Mouse (Mus musculus): ENCODE results near the gene Cyba. TPM values are rescaled to one million over a fixed set of nuclear protein-coding genes. Genes with fewer than 3 reads are reported as not detected.
A peak's percentile ranks its signal among the peaks of the same experiment; 100 is the strongest.

Cyba gene
- polyA plus RNA-seq, 1 experiment from 2014 or later: 307 TPM

DNA sequence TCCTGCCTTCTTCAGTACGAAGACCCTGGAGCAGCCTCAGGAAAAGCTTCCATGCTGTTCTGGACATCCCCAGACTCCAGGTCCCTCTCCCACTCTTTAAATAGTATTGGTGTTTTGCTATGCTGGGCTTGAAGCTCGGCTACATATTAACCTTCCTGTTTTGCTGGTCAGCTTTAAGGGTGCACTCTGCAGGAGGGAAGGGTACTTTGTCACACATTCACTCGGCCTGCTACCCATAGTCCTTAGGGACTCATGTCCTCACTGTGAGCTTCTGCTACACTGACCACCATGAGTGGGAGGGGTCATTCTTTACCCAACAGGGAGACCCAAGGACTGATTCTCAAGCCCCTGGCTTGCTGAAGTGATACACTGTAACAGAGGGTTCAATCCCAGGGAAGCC is 2.1 kb downstream of the Cyba start:
- WGBS: 86% methylated on average over 3 of the region's 3 CpGs
- Histone ChIP-seq H3K4me2 (replicated peaks) (no peak overlapping the region), H3K27ac (no peak overlapping the region), H3K9ac (0 out of 2 replicates have a peak overlapping the region, but pooled peaks have one; percentile 1), H3K4me3 (replicated peaks) (no peak overlapping the region), H3K9me3 (no peaks in the 10 kb centered on the region), H3K36me3 (peaks cover 17% of the 10 kb centered on the region), H3K27me3 (replicated peaks) (no peaks in the 10 kb centered on the region), H3K4me1 (replicated peaks) (peaks cover 23% of the 10 kb centered on the region)
- ATAC-seq: no peak

DNA sequence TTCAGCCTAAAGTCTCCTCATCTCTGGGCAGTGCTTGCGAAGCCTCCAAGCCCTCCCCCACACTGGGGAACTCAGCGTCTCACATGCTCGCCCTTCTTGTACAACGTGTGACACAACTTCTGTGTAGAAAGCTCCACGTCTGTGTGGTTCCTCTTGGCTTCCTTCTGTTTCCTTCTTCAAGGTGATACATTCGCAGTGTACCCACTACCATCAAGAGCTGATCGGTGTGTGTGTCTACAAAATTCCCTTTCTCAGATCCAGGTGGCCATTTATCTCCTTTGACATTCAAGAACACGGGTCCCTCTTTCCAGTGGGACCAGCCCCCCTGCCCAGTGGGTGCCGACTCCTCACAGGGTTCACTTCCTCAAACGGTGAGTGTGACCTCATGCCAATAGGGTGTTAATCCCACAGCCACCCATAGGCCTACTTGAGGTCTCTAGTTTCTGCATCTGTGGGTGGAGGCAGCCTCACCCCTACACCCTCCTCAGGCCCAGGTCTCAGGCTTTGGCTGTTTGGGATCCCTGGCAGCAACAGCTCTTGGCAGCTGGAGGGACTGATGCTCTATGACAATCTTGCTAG is 2.6 kb downstream of the Cyba start:
- WGBS: 83% methylated on average over 10 of the region's 10 CpGs
- no peak overlapping the region for H3K27ac ChIP-seq
- no peak overlapping the region for H3K4me2 ChIP-seq (replicated peaks)
- no peak overlapping the region for H3K4me3 ChIP-seq (replicated peaks)
- no peak for ATAC-seq
- H3K36me3 ChIP-seq: peaks cover 13% of the 10 kb centered on the region
- no peaks in the 10 kb centered on the region for H3K9me3 ChIP-seq
- H3K9ac ChIP-seq: 0 out of 2 replicates have a peak overlapping the region, but pooled peaks have one; percentile 1
- no peaks in the 10 kb centered on the region for H3K27me3 ChIP-seq (replicated peaks)
- peaks cover 23% of the 10 kb centered on the region for H3K4me1 ChIP-seq (replicated peaks)

DNA sequence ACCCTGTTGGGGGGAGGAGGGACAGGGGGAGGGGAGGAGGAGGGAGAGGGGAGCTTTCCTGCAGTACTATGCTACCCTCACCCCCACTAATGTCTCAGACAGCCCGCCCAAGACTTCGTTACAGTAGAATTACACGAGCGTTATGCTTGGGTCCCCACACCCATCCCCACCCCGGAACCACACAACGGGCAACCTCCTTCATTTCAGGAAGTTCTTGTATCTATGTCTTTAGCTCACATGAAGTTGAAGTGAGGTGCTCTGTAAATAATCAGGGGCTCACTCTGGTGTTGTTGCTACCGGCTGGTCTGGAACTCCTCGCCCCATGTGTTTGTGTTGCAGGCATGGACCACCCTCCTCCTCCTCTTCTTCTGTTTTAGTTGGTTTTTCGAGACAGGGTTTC is 4.6 kb downstream of the Cyba start:
- no peaks in the 10 kb centered on the region for H3K9me3 ChIP-seq
- H3K36me3 ChIP-seq: peaks cover 9% of the 10 kb centered on the region; the same call in 1 of the 2 replicates
- no peak overlapping the region for H3K4me2 ChIP-seq (replicated peaks)
- H3K27ac ChIP-seq: no peak overlapping the region
- H3K9ac ChIP-seq: no peak overlapping the region
- ATAC-seq: no peak
- no peaks in the 10 kb centered on the region for H3K27me3 ChIP-seq (replicated peaks)
- H3K4me1 ChIP-seq (replicated peaks): peaks cover 19% of the 10 kb centered on the region
- H3K4me3 ChIP-seq (replicated peaks): no peak overlapping the region
- 88% methylated on average over 9 of the region's 9 CpGs for WGBS

GRCm38 (mm10) chr8:122427607-122428006 is 5.1 kb downstream of the Cyba start:
- WGBS: 90% methylated on average over 7 of the region's 7 CpGs
- Histone ChIP-seq H3K27ac (no peak overlapping the region), H3K4me3 (replicated peaks) (no peak overlapping the region), H3K36me3 (peaks cover 9% of the 10 kb centered on the region; the same call in 1 of the 2 replicates), H3K4me2 (replicated peaks) (no peak overlapping the region), H3K27me3 (replicated peaks) (no peaks in the 10 kb centered on the region), H3K4me1 (replicated peaks) (peaks cover 13% of the 10 kb centered on the region), H3K9me3 (no peaks in the 10 kb centered on the region), H3K9ac (no peak overlapping the region)
- no peak for ATAC-seq

GRCm38 (mm10) chr8:122426145-122426544 is 6.6 kb downstream of the Cyba start:
- no peak overlapping the region for H3K4me3 ChIP-seq (replicated peaks)
- peaks cover 9% of the 10 kb centered on the region; the same call in 1 of the 2 replicates for H3K36me3 ChIP-seq
- H3K27ac ChIP-seq: no peak overlapping the region
- no peak for ATAC-seq
- no peaks in the 10 kb centered on the region for H3K27me3 ChIP-seq (replicated peaks)
- no peak overlapping the region for H3K9ac ChIP-seq
- no peaks in the 10 kb centered on the region for H3K9me3 ChIP-seq
- 71% methylated on average over 9 of the region's 9 CpGs for WGBS
- peaks cover 16% of the 10 kb centered on the region for H3K4me1 ChIP-seq (replicated peaks)
- no peak overlapping the region for H3K4me2 ChIP-seq (replicated peaks)

- no peak overlapping the region for H3K4me3 ChIP-seq (replicated peaks)
- no peak overlapping the region for H3K4me2 ChIP-seq (replicated peaks)
- no peaks in the 10 kb centered on the region for H3K9me3 ChIP-seq
- no peak for ATAC-seq
- H3K27ac ChIP-seq: no peak overlapping the region
- WGBS: 42% methylated on average over 5 of the region's 5 CpGs
- no peaks in the 10 kb centered on the region for H3K27me3 ChIP-seq (replicated peaks)
- peaks cover 9% of the 10 kb centered on the region for H3K4me1 ChIP-seq (replicated peaks)
- peaks cover 9% of the 10 kb centered on the region; the same call in 1 of the 2 replicates for H3K36me3 ChIP-seq
- no peak overlapping the region for H3K9ac ChIP-seq
Observed at GRCm38 (mm10) chr8:122423659-122424058, 9.1 kb downstream of the Cyba start.

DNA sequence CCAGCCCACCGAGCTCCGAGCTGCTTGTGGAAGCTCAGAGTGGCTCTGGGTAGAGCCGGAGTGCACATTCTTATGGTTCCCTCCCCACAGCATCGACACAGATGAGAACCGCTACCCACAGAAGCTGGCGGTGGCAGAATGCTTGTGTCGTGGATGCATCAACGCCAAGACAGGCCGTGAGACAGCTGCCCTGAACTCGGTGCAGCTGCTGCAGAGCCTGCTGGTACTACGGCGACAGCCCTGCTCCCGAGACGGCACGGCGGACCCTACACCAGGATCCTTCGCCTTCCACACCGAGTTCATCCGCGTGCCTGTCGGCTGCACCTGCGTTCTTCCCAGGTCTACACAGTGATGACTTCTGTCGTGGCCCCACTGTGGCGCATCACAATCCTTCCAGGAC is 9.5 kb downstream of the Cyba start:
- 84% methylated on average over 24 of the region's 24 CpGs for WGBS

DNA sequence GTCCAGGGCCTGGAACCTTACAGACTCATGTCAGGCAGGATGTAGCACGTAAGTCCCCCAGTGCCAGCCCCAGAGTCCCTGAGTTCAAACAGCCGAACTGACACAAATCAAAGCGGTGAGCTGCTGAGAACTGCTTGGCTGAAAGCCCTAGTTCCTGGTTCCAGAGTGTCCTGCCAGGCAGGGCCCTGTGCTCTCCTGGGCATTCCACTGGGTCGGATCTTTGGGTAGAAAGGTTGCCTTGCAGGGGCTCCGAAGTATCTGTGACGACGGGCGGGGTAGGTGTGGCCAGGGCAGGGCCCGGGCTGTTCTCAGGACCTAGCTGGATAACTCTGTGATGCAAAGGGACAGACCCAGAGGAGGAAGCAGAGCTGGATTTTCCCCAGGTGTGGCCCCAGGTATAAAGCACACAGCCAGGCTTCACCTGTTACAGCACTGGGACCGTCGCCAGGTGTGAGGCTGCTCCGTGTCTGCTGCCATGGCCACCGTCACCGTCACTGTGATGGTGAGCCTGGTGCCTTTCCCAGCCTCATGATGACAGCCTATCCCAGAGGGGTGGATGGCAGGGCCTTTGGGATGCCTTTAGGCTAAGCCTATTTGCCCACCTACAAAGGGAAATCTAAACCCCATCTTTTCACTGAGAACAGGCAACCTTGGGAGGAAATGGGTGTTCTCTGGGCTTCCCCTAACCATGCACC is 11.2 kb downstream of the Cyba start, which contains the start of gene Il17c:
TSS of gene Il17c (plus strand) at position 645 of the 695 bp plus-strand sequence.
- no peaks in the 10 kb centered on the region for H3K27me3 ChIP-seq (replicated peaks)
- H3K36me3 ChIP-seq: peaks cover 10% of the 10 kb centered on the region; the same call in 1 of the 2 replicates
- no peaks in the 10 kb centered on the region for H3K9me3 ChIP-seq
- no peak within 1 kb of the TSS for H3K4me3 ChIP-seq (replicated peaks)
- peak within 1 kb of the TSS; percentile 32; the same call in 1 of the 2 replicates for H3K27ac ChIP-seq
- ATAC-seq: peak; percentile 89
- H3K4me2 ChIP-seq (replicated peaks): 0 out of 2 replicates have a peak within 1 kb of the TSS, but pooled peaks have one; percentile 19
- H3K9ac ChIP-seq: no peak within 1 kb of the TSS
- WGBS: 64% methylated on average over 14 of the region's 14 CpGs
- H3K4me1 ChIP-seq (replicated peaks): peaks cover 9% of the 10 kb centered on the region

More for the DNA sequence above, 9.5 kb downstream of the Cyba start:
- no peak overlapping the region for H3K4me2 ChIP-seq (replicated peaks)
- H3K36me3 ChIP-seq: peaks cover 11% of the 10 kb centered on the region; the same call in 1 of the 2 replicates
- ATAC-seq: no peak
- H3K9ac ChIP-seq: no peak overlapping the region
- no peaks in the 10 kb centered on the region for H3K27me3 ChIP-seq (replicated peaks)
- H3K4me3 ChIP-seq (replicated peaks): no peak overlapping the region
- no peaks in the 10 kb centered on the region for H3K9me3 ChIP-seq
- H3K4me1 ChIP-seq (replicated peaks): peaks cover 9% of the 10 kb centered on the region
- no peak overlapping the region for H3K27ac ChIP-seq

DNA sequence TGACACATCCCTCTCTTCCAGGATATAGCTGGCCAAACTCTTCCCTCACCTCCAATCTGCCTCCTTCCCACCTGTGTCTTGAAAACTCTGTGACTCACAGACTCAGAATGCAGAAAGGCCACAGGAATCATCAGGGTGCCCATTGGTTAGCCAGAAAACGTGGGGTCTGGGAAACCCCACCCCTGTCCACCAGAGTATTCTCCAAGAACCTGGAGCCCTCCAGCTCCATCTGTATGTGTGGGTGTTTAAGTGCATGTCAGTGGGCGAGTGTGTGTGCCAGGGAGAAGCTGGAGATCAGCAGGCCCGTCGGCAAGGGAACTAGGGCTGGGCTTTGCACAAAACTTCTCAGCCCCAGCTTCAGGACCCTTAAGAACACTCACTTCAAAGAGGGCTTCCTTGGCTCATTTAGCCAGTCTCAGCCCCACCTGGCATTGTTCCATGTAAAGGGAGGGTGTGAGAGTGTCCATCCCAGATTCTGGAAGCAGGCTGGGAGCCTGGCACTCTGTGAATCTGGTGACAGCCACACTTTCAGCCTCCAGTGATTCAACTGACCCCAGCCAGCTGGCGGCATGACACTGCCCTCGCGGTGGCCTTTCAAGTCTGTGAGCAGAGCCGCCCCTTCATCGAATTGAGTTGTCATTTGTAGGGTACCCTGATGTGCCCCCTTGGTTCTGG is 12.7 kb downstream of the Cyba start:
- no peak overlapping the region for H3K4me2 ChIP-seq (replicated peaks)
- H3K27me3 ChIP-seq (replicated peaks): no peaks in the 10 kb centered on the region
- H3K27ac ChIP-seq: no peak overlapping the region
- no peak overlapping the region for H3K9ac ChIP-seq
- peaks cover 9% of the 10 kb centered on the region for H3K4me1 ChIP-seq (replicated peaks)
- no peak for ATAC-seq
- no peak overlapping the region for H3K4me3 ChIP-seq (replicated peaks)
- peaks cover 22% of the 10 kb centered on the region for H3K36me3 ChIP-seq
- no peaks in the 10 kb centered on the region for H3K9me3 ChIP-seq
- 69% methylated on average over 9 of the region's 9 CpGs for WGBS

- Histone ChIP-seq H3K9ac (no peak overlapping the region), H3K27ac (no peak overlapping the region), H3K9me3 (no peaks in the 10 kb centered on the region), H3K36me3 (peaks cover 61% of the 10 kb centered on the region), H3K4me3 (replicated peaks) (no peak overlapping the region), H3K4me1 (replicated peaks) (no peaks in the 10 kb centered on the region), H3K27me3 (replicated peaks) (no peaks in the 10 kb centered on the region), H3K4me2 (replicated peaks) (no peak overlapping the region)
- no peak for ATAC-seq
- WGBS: 86% methylated on average over 6 of the region's 6 CpGs
Observed at GRCm38 (mm10) chr8:122415554-122415953, 17.2 kb downstream of the Cyba start.

DNA sequence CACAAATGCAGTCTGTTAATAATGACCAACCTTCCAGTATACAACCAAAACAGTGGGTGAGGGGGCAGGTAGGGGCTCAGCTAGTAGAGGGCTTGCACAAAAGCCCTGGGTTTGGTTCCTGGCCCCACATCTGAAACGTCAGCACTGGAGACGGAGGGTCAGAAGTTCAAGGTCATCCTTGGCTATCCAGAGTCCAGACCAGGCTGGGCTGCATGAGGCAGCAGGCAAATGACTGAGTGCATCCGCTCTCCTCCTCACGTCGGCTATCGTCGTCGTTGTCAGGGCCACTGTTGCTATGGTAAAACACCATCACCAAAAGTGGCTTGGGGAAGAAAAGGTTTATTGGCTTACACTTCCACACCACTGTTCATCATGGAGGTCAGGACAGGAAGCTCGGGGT is 18.4 kb downstream of the Cyba start:
- no peak for ATAC-seq
- whole genome bisulfite sequencing: 79% methylated on average over 9 of the region's 9 CpGs
- H3K9me3 ChIP-seq: no peaks in the 10 kb centered on the region
- H3K27me3 ChIP-seq (replicated peaks): no peaks in the 10 kb centered on the region
- no peak overlapping the region for H3K9ac ChIP-seq
- no peak overlapping the region for H3K4me3 ChIP-seq (replicated peaks)
- H3K4me1 ChIP-seq (replicated peaks): no peaks in the 10 kb centered on the region
- H3K4me2 ChIP-seq (replicated peaks): no peak overlapping the region
- H3K36me3 ChIP-seq: peaks cover 70% of the 10 kb centered on the region
- H3K27ac ChIP-seq: no peak overlapping the region

DNA sequence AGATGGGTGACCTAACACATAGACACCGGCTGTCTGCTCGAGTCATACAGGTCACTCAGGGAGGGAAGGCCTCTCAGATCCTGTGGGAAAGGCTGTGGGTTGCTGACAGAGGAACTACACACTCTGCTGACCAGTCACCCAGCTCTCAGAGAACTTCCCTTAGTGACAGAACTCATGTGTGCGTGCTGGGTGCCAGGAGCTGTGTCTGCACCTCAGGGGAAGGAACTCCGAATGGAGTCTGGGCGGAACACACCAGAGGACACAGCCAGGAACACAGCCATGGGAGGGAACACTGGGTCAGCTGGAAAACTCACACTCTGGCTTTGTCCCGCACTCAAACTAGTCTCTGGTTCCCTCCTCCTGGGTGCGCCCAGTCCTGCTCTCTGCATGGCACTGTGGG is 25.1 kb downstream of the Cyba start:
- no peaks in the 10 kb centered on the region for H3K27me3 ChIP-seq (replicated peaks)
- peaks cover 84% of the 10 kb centered on the region for H3K36me3 ChIP-seq
- H3K4me2 ChIP-seq (replicated peaks): no peak overlapping the region
- 94% methylated on average over 7 of the region's 7 CpGs for WGBS
- H3K9me3 ChIP-seq: no peaks in the 10 kb centered on the region
- H3K27ac ChIP-seq: no peak overlapping the region
- ATAC-seq: no peak
- H3K4me1 ChIP-seq (replicated peaks): no peaks in the 10 kb centered on the region
- no peak overlapping the region for H3K4me3 ChIP-seq (replicated peaks)
- no peak overlapping the region for H3K9ac ChIP-seq
